Comparison of ENCODE assay signal across 10 mouse cellular contexts in the genomic region with DNA sequence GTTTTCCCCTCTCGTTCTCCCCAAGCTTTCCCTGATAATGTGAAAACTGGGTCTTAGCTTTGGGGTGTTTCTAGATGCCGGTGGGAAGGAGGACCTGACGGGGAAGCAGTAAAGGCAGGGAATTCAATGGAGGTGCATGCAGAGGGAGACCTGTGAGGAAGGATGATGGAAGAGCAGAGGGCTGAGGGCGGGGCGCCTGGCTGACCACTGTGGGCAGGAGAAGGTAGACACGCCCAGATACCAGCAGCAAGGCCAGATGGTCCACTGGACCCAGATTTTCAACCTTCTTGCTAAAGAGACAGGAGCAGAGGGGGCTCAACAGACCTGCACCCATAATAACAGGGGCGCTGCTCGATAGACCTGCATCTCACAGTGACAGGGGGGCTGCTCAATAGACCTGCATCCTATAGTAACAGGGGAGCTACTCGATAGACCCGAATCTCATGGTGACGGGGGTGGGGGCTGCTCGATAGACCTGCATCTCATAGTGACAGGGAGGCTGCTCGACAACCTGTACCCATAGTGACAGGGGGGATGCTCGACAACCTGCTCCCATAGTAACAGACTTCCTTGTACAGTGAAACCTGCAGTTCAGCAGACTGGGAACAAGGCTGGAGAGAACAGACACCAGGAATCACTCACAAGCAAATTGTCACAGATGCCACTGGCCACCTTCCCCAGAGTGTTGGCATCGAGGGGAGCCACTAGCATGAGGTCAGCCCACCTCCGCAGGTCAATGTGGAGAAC. TPM values are rescaled to one million over a fixed set of nuclear protein-coding genes. Genes with fewer than 3 reads are reported as not detected.
A peak's percentile ranks its signal among the peaks of the same experiment; 100 is the strongest.
DNase-seq lines count a peak whose midpoint lies in the region; ATAC-seq lines count a peak whose summit lies in the region.
"Had no signal": no experiment of that assay in that cellular context is flagged by ENCODE, and none has a peak within 500 bp of the region (broad histone marks: within the 10 kb centered on the region; RNA-seq: fewer than 3 reads in every experiment).

No protein-coding gene starts in this region.

- H3K36me3 ChIP-seq in kidney, embryonic 14.5 days (ENCODE audit: control insufficient read depth, insufficient read depth, low read length) = no peaks in the 10 kb centered on the region
- no peaks in the 10 kb centered on the region for H3K36me3 ChIP-seq in intestine, embryonic 14.5 days (ENCODE audit: control insufficient read depth, insufficient read depth, low read length)
- H3K36me3 ChIP-seq in stomach, embryonic 16.5 days (ENCODE audit: control insufficient read depth, insufficient read depth, low read length) = no peaks in the 10 kb centered on the region

- no peaks in the 10 kb centered on the region for H3K9me3 ChIP-seq in kidney, embryonic 14.5 days (ENCODE audit: control insufficient read depth, low read length)
- no peaks in the 10 kb centered on the region for H3K9me3 ChIP-seq in intestine, embryonic 14.5 days (ENCODE audit: control insufficient read depth, low read length)
- no peaks in the 10 kb centered on the region for H3K9me3 ChIP-seq in stomach, embryonic 16.5 days (replicated peaks; ENCODE audit: control insufficient read depth, low read length)
- H3K9me3 ChIP-seq: G1E had no signal

- WGBS in kidney, embryonic 14.5 days = 85% methylated on average over 16 of the region's 16 CpGs
- WGBS in intestine, embryonic 14.5 days = 77% methylated on average over 16 of the region's 16 CpGs
- 75% methylated on average over 16 of the region's 16 CpGs for whole genome bisulfite sequencing in stomach, embryonic 16.5 days

- H3K4me3 ChIP-seq in kidney, embryonic 14.5 days (ENCODE audit: low read length) = no peak overlapping the region
- H3K4me3 ChIP-seq in intestine, embryonic 14.5 days (ENCODE audit: low read depth, low read length) = no peak overlapping the region
- no peak overlapping the region for H3K4me3 ChIP-seq in stomach, embryonic 16.5 days (replicated peaks; ENCODE audit: low read length)

- peaks cover 27% of the 10 kb centered on the region for H3K4me1 ChIP-seq in kidney, embryonic 14.5 days (ENCODE audit: control insufficient read depth, insufficient read depth, low read length)
- H3K4me1 ChIP-seq in intestine, embryonic 14.5 days (replicated peaks; ENCODE audit: control insufficient read depth, insufficient read depth, low read length) = peaks cover 29% of the 10 kb centered on the region
- H3K4me1 ChIP-seq in stomach, embryonic 16.5 days (ENCODE audit: control insufficient read depth, insufficient read depth, low read length) = peaks cover 29% of the 10 kb centered on the region

- H3K27ac ChIP-seq in kidney, embryonic 14.5 days (ENCODE audit: low read depth, low read length) = peak overlapping the region; percentile 90
- H3K27ac ChIP-seq in intestine, embryonic 14.5 days (ENCODE audit: low read depth) = peak overlapping the region; percentile 97
- peak overlapping the region; percentile 98 for H3K27ac ChIP-seq in stomach, embryonic 16.5 days (ENCODE audit: low read length)
- H3K27ac ChIP-seq: liver, embryonic 14.5 days had no signal

- no peaks in the 10 kb centered on the region for H3K27me3 ChIP-seq in kidney, embryonic 14.5 days (ENCODE audit: control insufficient read depth, insufficient read depth, low read length)
- H3K27me3 ChIP-seq in intestine, embryonic 14.5 days (replicated peaks; ENCODE audit: control insufficient read depth, insufficient read depth, low read length) = no peaks in the 10 kb centered on the region
- H3K27me3 ChIP-seq in stomach, embryonic 16.5 days (ENCODE audit: control insufficient read depth, insufficient read depth, low read length) = no peaks in the 10 kb centered on the region

- DNase-seq in kidney, adult 8-10 months = no peak
- DNase-seq in right cerebral cortex, postnatal 10 days (ENCODE audit: low spot score in 2 of 2) = peak; percentile 58 to 78
- no peak for DNase-seq in right cerebral cortex, postnatal 25 days
- no peak for DNase-seq in intestine, embryonic 14.5 days (ENCODE audit: low spot score)
- DNase-seq in right cerebral cortex, adult 2 months (ENCODE audit: low spot score in 2 of 2) = no peak
- DNase-seq in cerebellum, adult 18-20 months = no peak

- no peak for ATAC-seq in kidney, embryonic 14.5 days (ENCODE audit: low FRiP score, low TSS enrichment)
- ATAC-seq in intestine, embryonic 14.5 days (replicated peaks; ENCODE audit: low FRiP score, low TSS enrichment, low read depth) = no peak
- no peak for ATAC-seq in stomach, embryonic 16.5 days (ENCODE audit: insufficient read depth, low FRiP score)

- peak overlapping the region; percentile 7; the same call in 1 of the 2 replicates for H3K9ac ChIP-seq in kidney, embryonic 14.5 days (ENCODE audit: low read depth, low read length)
- no peak overlapping the region for H3K9ac ChIP-seq in intestine, embryonic 14.5 days (ENCODE audit: low read length)
- peak overlapping the region; percentile 63 for H3K9ac ChIP-seq in stomach, embryonic 16.5 days (ENCODE audit: low read length)
- H3K9ac ChIP-seq: liver, embryonic 14.5 days had no signal

- no peak overlapping the region for H3K4me2 ChIP-seq in kidney, embryonic 14.5 days (replicated peaks; ENCODE audit: low read depth, low read length)
- H3K4me2 ChIP-seq in intestine, embryonic 14.5 days (ENCODE audit: low read length) = peak overlapping the region; percentile 35; the same call in 1 of the 2 replicates
- 0 out of 2 replicates have a peak overlapping the region, but pooled peaks have one; percentile 43 for H3K4me2 ChIP-seq in stomach, embryonic 16.5 days (ENCODE audit: low read depth, low read length)

RNA-seq across cellular contexts. Expression of a gene that starts 20.2 kb away (rescaled TPM):
- 22.9 and 30.4 TPM in 2 replicates for polyA plus RNA-seq in kidney, embryonic 14.5 days (2014; fragmentation: Nextera tagmentation; extraction: Ambion mirVana)
- 27.5 and 29.2 TPM in 2 replicates for polyA plus RNA-seq in intestine, embryonic 14.5 days (2014; fragmentation: Nextera tagmentation; extraction: Ambion mirVana)
- polyA plus RNA-seq in stomach, embryonic 16.5 days (2015; fragmentation: Nextera tagmentation; extraction: Ambion mirVana) = 26.4 and 28.7 TPM in 2 replicates

RNA-seq across cellular contexts. Expression of a gene that starts 48.2 kb away (rescaled TPM):
- polyA plus RNA-seq in kidney, embryonic 14.5 days (2014; fragmentation: Nextera tagmentation; extraction: Ambion mirVana) = 7.3 and 9.0 TPM in 2 replicates
- 13.1 and 13.7 TPM in 2 replicates for polyA plus RNA-seq in intestine, embryonic 14.5 days (2014; fragmentation: Nextera tagmentation; extraction: Ambion mirVana)
- 28.5 and 31.0 TPM in 2 replicates for polyA plus RNA-seq in stomach, embryonic 16.5 days (2015; fragmentation: Nextera tagmentation; extraction: Ambion mirVana)

Comparison
In these comparisons a context has a peak if more than half of its experiments do, and no peak if none do; other contexts are left out.
1. DNase-seq: peak in right cerebral cortex, postnatal 10 days (2 of 2); none in kidney, adult 8-10 months (0 of 2), right cerebral cortex, postnatal 25 days (single experiment), intestine, embryonic 14.5 days (single experiment), right cerebral cortex, adult 2 months (0 of 2) and cerebellum, adult 18-20 months (0 of 2).
2. Peak in every context shown above with its lines, with median percentiles within 50 percentile points of each other: H3K27ac ChIP-seq.